Mouse (Mus musculus) midbrain, embryonic 10.5 days (tissue): ENCODE data around the gene Tmem156. TPM values are rescaled to one million over a fixed set of nuclear protein-coding genes. Genes with fewer than 3 reads are reported as not detected.

ENCODE experiments used
- DNase-seq: peaks from one replicate; pipeline ENCODE4 v3.0.0-alpha.2; 2017; ENCODE audit warnings: low spot score
- H3K27ac ChIP-seq: fragments of 300-500 bp; sonication (generic); replicated peaks from 2 replicates; pipeline ENCODE4 v1.5.1; 2016; ENCODE audit warnings: mild to moderate bottlenecking
- H3K27me3 ChIP-seq: fragments of 300-500 bp; sonication (generic); 2 replicates; pipeline ENCODE4 v1.6.1; 2016; ENCODE audit warnings: low read depth, mild to moderate bottlenecking; ENCODE audit not compliant: poor library complexity, severe bottlenecking
- H3K36me3 ChIP-seq: fragments of 300-500 bp; sonication (generic); 2 replicates; pipeline ENCODE4 v1.6.1; 2016; ENCODE audit warnings: mild to moderate bottlenecking, moderate library complexity
- H3K4me1 ChIP-seq: fragments of 300-500 bp; sonication (generic); 2 replicates; pipeline ENCODE4 v1.6.1; 2016
- H3K4me3 ChIP-seq: fragments of 300-500 bp; sonication (generic); 2 replicates; pipeline ENCODE4 v1.5.1; 2016; ENCODE audit warnings: mild to moderate bottlenecking, moderate library complexity
- H3K9me3 ChIP-seq: fragments of 300-500 bp; sonication (generic); replicated peaks from 2 replicates; pipeline ENCODE4 v1.6.1; 2016; ENCODE audit warnings: mild to moderate bottlenecking
- WGBS: fragments of 180-500 bp; shearing (Covaris S2); methylation state at CpG from one replicate; pipeline ENCODE4 v1.1.7; 2016; 5-methylcytosine and 5-hydroxymethylcytosine counted together
- polyA plus RNA-seq: library from polyadenylated mRNA; unstranded; fragments of >200 nt; fragmentation: Nextera tagmentation; extraction: Ambion mirVana; gene quantifications from 2 replicates; pipeline ENCODE4 v1.2.1, GENCODE M21; 2016

The Tmem156 gene
- polyA plus RNA-seq, 1 experiment from 2014 or later, result not detected

DNA sequence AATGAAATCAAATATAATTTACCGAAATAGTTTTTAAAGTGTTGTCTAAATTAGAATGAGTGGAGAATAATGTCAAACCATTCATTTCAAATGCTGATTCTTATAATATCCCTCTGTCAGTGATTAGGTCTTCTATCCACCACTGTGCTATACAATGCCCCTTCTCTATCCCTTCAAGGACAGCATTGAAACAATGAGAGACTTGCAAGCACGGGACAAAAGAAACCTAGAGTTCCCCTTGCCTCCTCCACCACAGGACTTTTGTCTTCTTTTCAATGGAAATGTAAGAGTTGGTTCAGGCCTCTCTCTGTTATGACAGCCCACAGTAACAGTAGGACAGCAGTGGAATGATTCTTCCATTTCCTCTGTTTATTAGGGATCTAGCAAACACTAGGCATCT lies 28.7 kb downstream of the Tmem156 start:
- Histone ChIP-seq H3K4me1 (no peaks in the 10 kb centered on the region), H3K9me3 (no peaks in the 10 kb centered on the region), H3K27ac (no peak overlapping the region), H3K4me3 (no peak overlapping the region), H3K36me3 (no peaks in the 10 kb centered on the region), H3K27me3 (no peaks in the 10 kb centered on the region)
- 68% methylated on average over 2 of the region's 2 CpGs for WGBS
- DNase-seq, result no peak

DNA sequence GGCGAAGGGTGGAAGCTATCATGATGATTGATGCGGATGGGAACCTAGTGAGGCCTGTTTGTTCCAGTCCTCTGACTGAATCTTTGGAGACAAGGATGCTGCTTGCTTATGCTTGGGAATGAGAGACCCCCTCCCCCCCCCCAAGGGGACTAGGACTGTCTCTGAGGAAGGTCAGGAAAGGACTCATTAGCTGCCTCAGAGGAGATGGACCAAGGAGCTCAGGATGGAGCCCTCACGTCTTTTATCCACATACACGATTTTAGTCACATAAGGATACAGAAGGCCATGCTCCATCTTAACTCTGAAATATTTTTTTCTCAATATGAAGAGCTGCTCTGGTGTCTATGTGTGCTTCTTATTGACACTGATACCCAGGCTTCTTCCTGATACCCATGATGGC lies 29.7 kb downstream of the Tmem156 start:
- WGBS, result 92% methylated on average over 4 of the region's 4 CpGs
- no peak for DNase-seq

DNA sequence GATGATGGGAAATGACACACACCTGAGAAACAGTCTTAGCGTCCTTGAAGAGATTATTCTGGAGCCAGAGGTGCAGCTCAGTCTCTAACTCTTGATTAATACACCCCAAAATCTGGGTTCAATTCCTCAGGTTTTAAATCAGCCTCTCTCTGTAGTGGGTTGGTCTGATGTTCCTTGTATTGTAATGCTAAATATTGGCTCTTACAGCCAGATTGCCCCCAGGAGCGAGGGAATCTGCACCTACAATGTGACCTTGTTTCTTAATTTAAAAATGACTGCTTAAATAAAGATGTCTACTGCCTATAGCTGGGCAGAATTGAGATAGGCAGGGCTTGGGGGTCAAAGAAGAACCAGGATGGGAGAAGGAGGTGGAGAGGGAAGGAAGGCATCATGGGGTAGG lies 32.1 kb downstream of the Tmem156 start:
- no peaks in the 10 kb centered on the region for H3K27me3 ChIP-seq
- no peaks in the 10 kb centered on the region for H3K36me3 ChIP-seq
- H3K27ac ChIP-seq, result no peak overlapping the region
- 76% methylated on average over 2 of the region's 2 CpGs for whole genome bisulfite sequencing
- no peaks in the 10 kb centered on the region for H3K9me3 ChIP-seq
- no peaks in the 10 kb centered on the region for H3K4me1 ChIP-seq
- H3K4me3 ChIP-seq, result no peak overlapping the region
- DNase-seq, result no peak

More for the DNA sequence above, 29.7 kb downstream of the Tmem156 start:
- Histone ChIP-seq H3K9me3 (no peaks in the 10 kb centered on the region), H3K4me3 (no peak overlapping the region), H3K4me1 (no peaks in the 10 kb centered on the region), H3K27ac (no peak overlapping the region), H3K27me3 (no peaks in the 10 kb centered on the region), H3K36me3 (no peaks in the 10 kb centered on the region)

DNA sequence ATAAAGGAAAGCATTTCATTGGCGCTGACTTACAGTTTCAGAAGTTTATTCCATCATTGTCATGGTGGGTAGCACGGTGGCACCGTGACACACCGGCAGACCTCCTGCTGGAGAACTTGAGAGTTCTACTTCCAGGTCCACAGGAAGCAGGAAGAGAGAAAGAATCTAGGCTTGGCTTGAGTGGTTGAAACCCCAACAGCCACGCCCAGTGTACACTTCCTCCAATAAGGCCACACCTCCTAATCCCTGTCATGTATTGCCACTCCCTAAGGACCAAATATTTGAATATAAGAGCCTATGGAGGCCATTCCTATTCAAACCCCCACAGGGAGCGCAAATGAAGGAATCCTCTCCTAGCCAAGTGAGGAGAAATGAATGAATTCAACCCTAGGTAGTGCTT lies 34.3 kb downstream of the Tmem156 start:
- Histone ChIP-seq H3K27me3 (no peaks in the 10 kb centered on the region), H3K36me3 (no peaks in the 10 kb centered on the region), H3K9me3 (no peaks in the 10 kb centered on the region), H3K4me3 (no peak overlapping the region), H3K4me1 (no peaks in the 10 kb centered on the region), H3K27ac (no peak overlapping the region)
- WGBS, result 93% methylated on average over 6 of the region's 6 CpGs
- DNase-seq, result no peak

DNA sequence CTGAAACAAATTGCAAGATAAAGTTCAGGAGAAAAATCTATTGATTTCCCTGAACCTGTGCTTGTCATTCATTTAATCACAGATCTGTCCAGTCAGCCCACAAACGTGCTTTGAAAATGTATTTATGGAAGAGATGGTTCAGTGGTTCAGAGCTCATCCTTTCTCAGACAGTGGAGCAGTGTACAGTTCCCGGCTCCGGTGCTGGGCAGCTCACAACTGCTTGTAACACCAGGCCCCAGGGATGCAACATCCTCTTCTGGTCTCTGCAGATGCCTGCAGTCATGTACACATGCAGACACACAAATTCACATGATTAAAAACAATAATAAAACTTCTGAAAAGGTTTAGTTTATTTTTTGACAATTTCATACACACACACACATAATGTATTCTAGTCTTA lies 40.4 kb downstream of the Tmem156 start:
- DNase-seq, result no peak
- 86% methylated on average over 3 of the region's 3 CpGs for WGBS
- Histone ChIP-seq H3K27ac (no peak overlapping the region), H3K36me3 (no peaks in the 10 kb centered on the region), H3K27me3 (no peaks in the 10 kb centered on the region), H3K4me3 (no peak overlapping the region), H3K4me1 (peaks cover 12% of the 10 kb centered on the region), H3K9me3 (no peaks in the 10 kb centered on the region)

DNA sequence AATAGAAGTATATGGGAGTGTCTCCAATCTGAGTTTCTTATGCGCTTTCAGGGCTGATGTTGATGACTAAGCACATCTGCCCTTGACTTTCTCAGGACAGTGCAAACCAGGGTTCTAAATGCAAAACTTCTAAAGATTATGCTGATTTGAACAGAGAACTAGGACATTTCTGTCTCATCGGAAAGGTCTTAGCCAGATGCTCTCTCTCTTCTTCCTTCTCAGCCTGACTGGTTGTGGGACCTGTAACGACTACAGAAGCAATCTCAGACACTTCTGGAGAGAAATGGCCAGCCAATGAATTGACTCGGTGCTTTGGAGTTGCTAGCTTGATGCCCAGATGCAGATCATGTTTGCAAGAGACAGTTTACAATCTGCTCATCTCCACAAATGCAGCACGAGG lies 42.1 kb downstream of the Tmem156 start:
- H3K9me3 ChIP-seq, result no peaks in the 10 kb centered on the region
- H3K4me1 ChIP-seq, result peaks cover 13% of the 10 kb centered on the region
- H3K4me3 ChIP-seq, result no peak overlapping the region
- no peaks in the 10 kb centered on the region for H3K36me3 ChIP-seq
- DNase-seq, result no peak
- H3K27me3 ChIP-seq, result no peaks in the 10 kb centered on the region
- no peak overlapping the region for H3K27ac ChIP-seq
- WGBS, result 79% methylated on average over 5 of the region's 5 CpGs

DNA sequence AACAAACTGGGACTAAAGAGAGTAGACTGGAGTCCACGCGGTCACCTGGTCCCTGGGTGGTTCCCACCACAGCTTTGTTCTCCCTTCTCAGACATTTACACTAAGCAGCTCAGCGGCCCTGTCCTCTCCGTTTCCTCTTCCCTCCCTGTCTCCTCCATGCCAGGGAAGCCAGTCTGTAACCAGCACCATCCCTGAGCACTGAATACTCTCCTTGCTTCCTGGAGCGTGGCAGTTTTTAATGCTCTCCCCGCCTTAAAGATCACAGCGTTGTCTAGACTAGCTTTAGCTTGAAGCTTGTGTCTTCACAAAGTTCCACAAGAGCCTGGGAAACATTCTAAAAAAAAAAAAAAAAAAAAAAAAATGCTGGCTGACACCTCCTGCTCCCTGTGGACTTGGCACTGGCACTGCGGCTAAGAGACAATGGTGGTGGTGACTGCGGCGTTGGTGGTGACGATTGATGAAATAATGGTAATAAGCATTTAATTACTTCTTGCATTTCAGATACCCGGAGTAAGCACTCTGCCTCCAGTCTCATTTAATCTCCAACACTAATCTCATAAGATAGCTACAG lies 44.6 kb downstream of the Tmem156 start:
- Histone ChIP-seq H3K36me3 (no peaks in the 10 kb centered on the region), H3K27ac (no peak overlapping the region), H3K27me3 (no peaks in the 10 kb centered on the region), H3K4me3 (no peak overlapping the region), H3K4me1 (peaks cover 13% of the 10 kb centered on the region), H3K9me3 (no peaks in the 10 kb centered on the region)
- 66% methylated on average over 12 of the region's 12 CpGs for WGBS
- no peak for DNase-seq

DNA sequence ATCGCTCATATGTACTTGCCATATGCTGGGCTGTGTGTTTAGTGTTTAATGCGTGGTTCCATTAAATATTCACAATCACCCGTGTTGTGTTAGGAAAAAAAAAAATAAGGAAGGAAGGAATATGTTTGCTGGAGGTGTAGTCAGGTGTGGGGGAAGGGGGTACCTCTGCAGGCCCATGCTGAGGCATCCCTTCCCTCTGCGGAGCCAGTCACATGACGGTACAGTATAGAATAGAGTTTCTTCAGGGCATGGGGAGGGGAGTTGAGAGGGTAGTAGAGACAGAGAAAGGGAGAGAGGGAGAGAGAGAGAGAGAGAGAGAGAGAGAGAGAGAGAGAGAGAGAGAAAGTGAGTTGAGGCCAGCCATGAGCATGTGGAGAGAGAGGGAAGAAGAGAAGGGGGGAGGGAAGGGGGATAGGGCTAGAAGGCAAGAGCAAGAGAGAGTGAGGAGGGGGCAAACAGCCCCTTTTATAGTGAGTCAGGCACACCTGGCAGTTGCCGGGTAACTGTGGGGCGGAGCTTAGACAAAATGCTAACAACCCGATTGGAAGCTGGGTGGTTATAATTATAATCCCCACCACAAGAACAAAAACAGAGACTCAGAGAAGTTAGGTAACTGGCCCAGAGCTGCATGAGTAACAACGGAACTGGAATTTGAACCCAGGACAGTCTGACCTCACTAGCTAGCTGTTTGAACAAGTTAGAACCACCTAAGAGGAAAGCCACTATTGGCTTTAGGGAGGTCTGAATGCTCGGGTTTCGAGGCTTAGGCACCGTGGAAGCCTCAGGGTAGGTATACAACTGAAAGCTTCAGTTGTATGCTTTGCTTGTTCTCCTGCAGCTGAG lies 45.3 kb downstream of the Tmem156 start:
- DNase-seq, result no peak
- no peaks in the 10 kb centered on the region for H3K36me3 ChIP-seq
- no peak overlapping the region for H3K4me3 ChIP-seq
- no peak overlapping the region for H3K27ac ChIP-seq
- peaks cover 13% of the 10 kb centered on the region for H3K4me1 ChIP-seq
- 67% methylated on average over 12 of the region's 12 CpGs for WGBS
- no peaks in the 10 kb centered on the region for H3K27me3 ChIP-seq
- no peaks in the 10 kb centered on the region for H3K9me3 ChIP-seq

DNA sequence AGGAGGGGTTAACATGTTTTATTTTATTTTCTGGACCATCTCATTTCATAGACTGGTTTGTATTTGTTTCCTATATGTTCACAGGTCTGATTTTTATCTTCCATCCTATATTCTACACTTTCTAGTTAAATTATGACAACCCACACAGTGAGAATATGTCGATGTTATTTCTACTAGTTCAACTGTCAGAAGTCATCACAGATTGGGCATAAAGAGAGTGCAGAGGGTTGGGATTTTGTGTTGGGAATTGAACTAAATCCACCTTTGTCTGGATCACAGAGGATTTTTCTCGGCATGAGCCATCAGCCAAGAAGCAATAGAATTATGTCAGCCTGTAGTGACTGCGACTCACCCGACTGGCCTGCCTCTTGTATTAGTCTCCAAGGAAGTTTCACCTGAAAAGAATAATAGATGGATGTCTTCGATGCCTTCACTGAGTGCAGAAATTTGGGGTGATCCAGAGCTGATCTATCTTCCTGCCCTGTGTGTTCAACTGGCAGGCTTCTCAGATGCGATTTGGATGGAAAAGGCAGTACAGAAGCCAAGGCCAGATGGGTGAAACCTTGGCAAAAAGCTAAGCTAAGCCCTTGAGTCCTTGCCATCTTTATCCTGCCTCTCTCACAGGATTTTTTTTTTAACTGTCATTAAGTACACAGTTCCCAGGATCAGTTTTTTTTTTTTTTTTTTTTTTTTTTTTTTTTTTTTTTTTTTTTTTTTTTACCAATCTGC lies 46.1 kb downstream of the Tmem156 start:
- 79% methylated on average over 6 of the region's 6 CpGs for WGBS
- Histone ChIP-seq H3K27me3 (no peaks in the 10 kb centered on the region), H3K4me3 (no peak overlapping the region), H3K27ac (no peak overlapping the region), H3K9me3 (no peaks in the 10 kb centered on the region), H3K4me1 (peaks cover 13% of the 10 kb centered on the region), H3K36me3 (no peaks in the 10 kb centered on the region)
- DNase-seq, result no peak

DNA sequence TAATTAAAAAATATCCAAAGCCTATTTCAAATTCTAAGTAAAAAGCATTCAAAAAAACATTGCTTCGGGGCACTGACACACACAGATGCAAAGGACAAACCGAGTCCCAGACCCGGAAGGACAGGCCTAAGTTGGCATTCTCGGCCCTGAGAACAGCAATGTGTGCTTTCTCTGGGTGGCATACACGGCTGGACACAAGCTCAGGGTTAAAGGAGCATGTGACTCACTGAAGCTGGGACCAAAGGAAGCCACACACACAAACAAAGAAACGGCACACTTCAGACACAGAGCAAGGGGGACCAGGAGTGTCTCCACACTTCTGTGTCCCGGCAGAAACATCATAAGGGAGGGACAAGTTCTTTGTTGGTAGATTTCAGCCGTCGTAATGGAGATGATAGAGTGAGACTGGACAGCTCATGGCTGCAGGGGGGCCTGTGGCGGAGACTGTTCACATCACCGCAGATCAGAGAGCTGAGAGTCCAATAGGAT lies 48.5 kb downstream of the Tmem156 start:
- WGBS, result 75% methylated on average over 11 of the region's 11 CpGs
- H3K36me3 ChIP-seq, result no peaks in the 10 kb centered on the region
- no peak overlapping the region for H3K4me3 ChIP-seq
- H3K4me1 ChIP-seq, result peaks cover 9% of the 10 kb centered on the region; the same call in 1 of the 2 replicates
- DNase-seq, result no peak
- H3K9me3 ChIP-seq, result no peaks in the 10 kb centered on the region
- H3K27ac ChIP-seq, result no peak overlapping the region
- no peaks in the 10 kb centered on the region for H3K27me3 ChIP-seq

DNA sequence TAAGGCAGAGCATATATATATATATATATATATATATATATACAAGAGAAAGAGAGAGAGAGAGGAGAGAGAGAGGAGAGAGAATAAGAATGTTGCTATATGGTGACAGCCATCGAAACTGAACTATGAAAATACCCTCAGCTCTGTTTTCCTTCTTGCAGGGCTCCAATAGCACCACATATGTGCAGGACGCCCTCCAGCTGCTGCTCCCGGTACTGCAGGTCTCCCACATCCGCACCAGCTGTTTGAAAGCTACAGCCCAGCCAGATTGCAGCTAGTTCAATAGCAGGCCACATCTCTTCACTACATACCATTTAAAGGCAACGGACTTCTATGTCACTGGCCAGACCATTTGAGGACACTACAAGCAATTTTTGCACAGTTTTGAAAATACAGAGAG lies 51.5 kb downstream of the Tmem156 start:
- WGBS, result 69% methylated on average over 5 of the region's 5 CpGs
- no peaks in the 10 kb centered on the region for H3K9me3 ChIP-seq
- H3K27me3 ChIP-seq, result no peaks in the 10 kb centered on the region
- H3K4me3 ChIP-seq, result no peak overlapping the region
- H3K4me1 ChIP-seq, result no peaks in the 10 kb centered on the region
- H3K27ac ChIP-seq, result no peak overlapping the region
- no peaks in the 10 kb centered on the region for H3K36me3 ChIP-seq
- no peak for DNase-seq

DNA sequence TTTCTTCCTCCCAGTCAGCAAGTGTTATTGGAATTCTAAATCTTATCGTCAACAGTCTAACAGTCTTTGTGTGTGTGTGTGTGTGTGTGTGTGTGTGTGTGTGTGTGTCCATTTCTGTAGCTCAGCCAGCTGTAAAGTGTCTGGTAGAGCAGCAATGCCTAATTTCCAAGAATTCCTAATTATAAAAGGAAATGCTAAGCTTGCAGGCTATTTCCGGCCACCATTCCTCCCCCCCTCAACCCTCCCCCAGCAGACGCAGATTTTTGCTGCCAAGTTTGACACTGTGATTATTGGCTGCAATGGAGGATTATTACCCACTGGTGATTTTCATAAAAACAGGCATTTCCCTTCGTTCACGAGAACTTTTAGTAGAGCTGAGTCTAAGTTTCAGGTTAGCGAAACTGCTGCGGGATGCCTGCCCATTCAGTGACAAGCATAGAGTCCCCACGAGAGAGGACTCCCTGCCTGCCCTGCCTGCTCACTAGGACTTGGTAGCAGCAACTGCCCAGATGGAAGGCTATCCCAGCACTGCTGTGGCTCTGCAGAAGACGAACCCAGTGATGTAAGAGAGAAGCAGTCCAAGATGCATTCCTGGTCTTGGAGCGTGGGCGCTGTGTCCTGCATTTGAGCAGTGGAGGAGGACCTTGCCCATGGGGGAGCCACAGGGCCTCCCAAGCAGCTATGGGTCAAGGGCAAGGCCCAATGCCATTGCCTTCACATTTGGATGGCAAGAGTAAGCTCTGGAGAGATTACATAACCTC lies 52.9 kb downstream of the Tmem156 start:
- Histone ChIP-seq H3K27ac (no peak overlapping the region), H3K4me3 (no peak overlapping the region), H3K27me3 (no peaks in the 10 kb centered on the region), H3K4me1 (no peaks in the 10 kb centered on the region), H3K36me3 (no peaks in the 10 kb centered on the region), H3K9me3 (no peaks in the 10 kb centered on the region)
- WGBS, result 87% methylated on average over 11 of the region's 11 CpGs
- no peak for DNase-seq
